Mouse (Mus musculus): Measurements from ENCODE around the gene Prss23. TPM values are rescaled to one million over a fixed set of nuclear protein-coding genes. Genes with fewer than 3 reads are reported as not detected.

Gene Prss23
- polyA plus RNA-seq, 1 experiment from 2014 or later, result 67.7 TPM

DNA sequence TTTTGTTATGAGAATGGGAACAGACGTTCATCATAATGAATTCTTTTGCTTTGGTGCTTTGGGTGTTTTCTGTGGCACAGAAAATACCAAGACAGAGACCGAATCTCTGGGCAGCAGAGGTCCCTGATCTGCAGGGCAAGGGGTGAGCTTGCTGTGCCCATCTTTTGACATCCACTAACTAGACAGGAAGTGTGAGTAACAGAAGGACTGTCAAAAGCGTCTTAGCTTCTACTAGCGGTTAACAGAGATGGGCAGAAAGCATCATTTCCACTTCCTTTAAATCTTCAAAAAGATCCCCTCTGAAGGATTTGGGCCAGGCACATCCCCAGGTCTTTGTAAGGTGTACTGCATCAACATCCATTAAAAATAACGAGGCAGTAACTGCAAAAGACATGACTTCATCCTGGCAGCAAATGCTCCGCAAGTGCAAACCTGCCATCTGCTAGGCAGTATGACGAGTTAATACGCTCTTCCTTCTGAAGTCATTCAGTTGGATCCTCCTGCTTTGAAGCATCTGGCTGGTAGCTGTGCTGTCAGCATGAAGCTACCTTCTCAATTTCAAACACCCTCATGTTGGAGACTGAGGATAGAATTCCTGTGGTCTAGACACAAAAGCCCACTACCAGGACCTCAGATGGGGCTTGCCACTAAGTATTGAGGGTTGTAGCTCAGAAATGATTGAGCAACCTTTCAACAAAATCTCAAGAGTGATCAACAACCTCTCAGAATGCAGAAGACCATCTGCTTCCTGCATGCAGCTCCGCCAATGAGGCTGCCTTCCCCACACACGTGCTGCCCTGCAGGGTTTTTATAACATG lies 63.0 kb downstream of the Prss23 start:
- H3K9me3 ChIP-seq (ENCODE audit: control insufficient read depth, low read length), result no peaks in the 10 kb centered on the region
- H3K36me3 ChIP-seq (ENCODE audit: control insufficient read depth, insufficient read depth, low read length), result no peaks in the 10 kb centered on the region
- H3K4me2 ChIP-seq (replicated peaks; ENCODE audit: low read depth), result no peak overlapping the region
- 60% methylated on average over 10 of the region's 10 CpGs for WGBS
- H3K9ac ChIP-seq (ENCODE audit: low read length), result no peak overlapping the region
- TF ChIP-seq EP300 (optimal IDR thresholded peaks at IDR 0.05), result no peak
- TF ChIP-seq CTCF (IDR thresholded peaks at IDR 0.05; ENCODE audit: low read depth), result no peak
- no peak for ATAC-seq (ENCODE audit: low FRiP score, low TSS enrichment)
- H3K4me3 ChIP-seq (ENCODE audit: low read depth, low read length), result no peak overlapping the region
- no peaks in the 10 kb centered on the region for H3K27me3 ChIP-seq (ENCODE audit: control insufficient read depth, insufficient read depth, low read length)
- H3K27ac ChIP-seq (replicated peaks), result no peak overlapping the region
- no peaks in the 10 kb centered on the region for H3K4me1 ChIP-seq (replicated peaks; ENCODE audit: control insufficient read depth, insufficient read depth)
- no peak for DNase-seq (ENCODE audit: low spot score)

DNA sequence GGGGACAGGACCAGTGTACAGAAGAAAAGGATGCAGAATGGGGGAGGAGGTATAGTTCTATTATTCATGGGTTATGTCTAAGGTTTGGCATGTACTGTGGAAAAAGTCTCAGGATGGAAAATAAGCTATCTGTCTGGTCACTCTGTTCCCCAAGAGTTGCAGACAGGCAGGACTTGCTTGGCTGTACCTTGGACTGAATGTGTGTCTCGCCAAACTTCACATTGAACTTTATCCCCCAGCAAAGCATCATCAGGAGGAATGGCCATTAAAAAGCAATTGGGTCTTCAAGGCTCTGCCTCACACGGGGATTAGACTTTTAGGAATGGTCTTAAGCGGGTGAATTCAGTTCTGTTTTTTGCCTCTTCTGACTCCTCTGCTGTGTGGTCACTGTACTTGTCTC lies 63.7 kb downstream of the Prss23 start:
- no peaks in the 10 kb centered on the region for H3K4me1 ChIP-seq (replicated peaks; ENCODE audit: control insufficient read depth, insufficient read depth)
- H3K27ac ChIP-seq (replicated peaks), result no peak overlapping the region
- WGBS, result 75% methylated on average over 3 of the region's 3 CpGs
- TF ChIP-seq EP300 (optimal IDR thresholded peaks at IDR 0.05), result no peak
- no peak for TF ChIP-seq CTCF (IDR thresholded peaks at IDR 0.05; ENCODE audit: low read depth)
- H3K9ac ChIP-seq (ENCODE audit: low read length), result no peak overlapping the region
- no peak for DNase-seq (ENCODE audit: low spot score)
- no peaks in the 10 kb centered on the region for H3K9me3 ChIP-seq (ENCODE audit: control insufficient read depth, low read length)
- no peaks in the 10 kb centered on the region for H3K27me3 ChIP-seq (ENCODE audit: control insufficient read depth, insufficient read depth, low read length)
- no peak overlapping the region for H3K4me2 ChIP-seq (replicated peaks; ENCODE audit: low read depth)
- H3K4me3 ChIP-seq (ENCODE audit: low read depth, low read length), result no peak overlapping the region
- no peak for ATAC-seq (ENCODE audit: low FRiP score, low TSS enrichment)
- no peaks in the 10 kb centered on the region for H3K36me3 ChIP-seq (ENCODE audit: control insufficient read depth, insufficient read depth, low read length)

DNA sequence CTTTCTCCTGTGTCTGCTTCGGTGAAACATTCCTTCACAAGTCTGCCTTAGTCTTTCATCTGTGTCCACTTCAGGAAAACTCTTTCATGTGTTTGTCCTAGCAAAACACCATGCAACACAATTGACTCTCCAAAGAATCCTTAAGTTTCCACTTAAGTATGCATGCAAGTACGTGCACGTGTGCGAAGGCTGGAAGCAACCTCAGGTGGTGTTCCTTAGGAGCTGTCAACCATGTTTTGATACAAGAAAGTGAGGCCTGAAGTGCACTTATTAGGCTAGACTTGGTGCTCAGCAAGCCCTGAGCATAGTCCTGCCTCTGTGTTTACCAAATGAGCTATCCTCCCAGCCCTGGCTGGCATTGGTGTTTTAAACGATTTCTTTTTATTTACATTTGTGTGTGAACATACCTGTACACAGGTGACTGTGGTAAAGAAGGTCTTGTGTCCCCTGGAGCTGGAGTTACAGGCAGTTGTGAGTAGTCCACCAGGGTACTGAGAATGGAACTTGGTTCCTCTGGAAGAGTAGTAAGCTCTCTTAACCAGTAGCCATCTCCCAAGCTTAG lies 64.3 kb downstream of the Prss23 start:
- WGBS, result 80% methylated on average over 5 of the region's 5 CpGs

DNA sequence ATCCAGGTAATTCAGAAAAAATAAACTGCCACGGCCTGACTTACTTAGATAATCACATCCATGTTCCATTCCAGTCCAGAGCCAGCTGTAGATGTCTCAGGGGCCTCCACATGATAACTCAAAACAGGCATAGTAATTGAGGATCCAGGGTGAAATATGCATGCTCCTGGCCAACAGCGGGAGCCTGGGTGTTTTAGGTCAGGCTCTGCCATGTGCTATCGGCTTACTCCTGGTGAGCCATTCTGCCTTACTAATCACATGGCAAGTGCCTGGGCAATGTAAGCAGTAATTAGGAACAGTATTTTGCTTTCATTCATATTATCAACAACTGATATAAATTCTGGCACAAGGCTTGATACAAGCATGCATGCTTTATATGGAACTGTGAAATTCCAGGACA lies 65.6 kb downstream of the Prss23 start:
- H3K27ac ChIP-seq (replicated peaks), result no peak overlapping the region
- no peaks in the 10 kb centered on the region for H3K27me3 ChIP-seq (ENCODE audit: control insufficient read depth, insufficient read depth, low read length)
- no peak overlapping the region for H3K9ac ChIP-seq (ENCODE audit: low read length)
- TF ChIP-seq CTCF (IDR thresholded peaks at IDR 0.05; ENCODE audit: low read depth), result no peak
- TF ChIP-seq EP300 (optimal IDR thresholded peaks at IDR 0.05), result no peak
- no peaks in the 10 kb centered on the region for H3K36me3 ChIP-seq (ENCODE audit: control insufficient read depth, insufficient read depth, low read length)
- DNase-seq (ENCODE audit: low spot score) (no peak), ATAC-seq (ENCODE audit: low FRiP score, low TSS enrichment) (no peak)
- WGBS, result 72% methylated on average over 3 of the region's 3 CpGs
- no peaks in the 10 kb centered on the region for H3K9me3 ChIP-seq (ENCODE audit: control insufficient read depth, low read length)
- H3K4me3 ChIP-seq (ENCODE audit: low read depth, low read length), result no peak overlapping the region
- H3K4me1 ChIP-seq (replicated peaks; ENCODE audit: control insufficient read depth, insufficient read depth), result no peaks in the 10 kb centered on the region
- H3K4me2 ChIP-seq (replicated peaks; ENCODE audit: low read depth), result no peak overlapping the region

More for the DNA sequence above, 64.3 kb downstream of the Prss23 start:
- Histone ChIP-seq H3K27ac (replicated peaks) (no peak overlapping the region), H3K9ac (ENCODE audit: low read length) (no peak overlapping the region), H3K36me3 (ENCODE audit: control insufficient read depth, insufficient read depth, low read length) (no peaks in the 10 kb centered on the region), H3K27me3 (ENCODE audit: control insufficient read depth, insufficient read depth, low read length) (no peaks in the 10 kb centered on the region), H3K4me1 (replicated peaks; ENCODE audit: control insufficient read depth, insufficient read depth) (no peaks in the 10 kb centered on the region), H3K4me3 (ENCODE audit: low read depth, low read length) (no peak overlapping the region), H3K9me3 (ENCODE audit: control insufficient read depth, low read length) (no peaks in the 10 kb centered on the region), H3K4me2 (replicated peaks; ENCODE audit: low read depth) (no peak overlapping the region)
- TF ChIP-seq CTCF (IDR thresholded peaks at IDR 0.05; ENCODE audit: low read depth), result no peak
- TF ChIP-seq EP300 (optimal IDR thresholded peaks at IDR 0.05), result no peak
- ATAC-seq (ENCODE audit: low FRiP score, low TSS enrichment), result no peak
- no peak for DNase-seq (ENCODE audit: low spot score)

GRCm38 (mm10) chr7:89460911-89461310 lies 66.1 kb downstream of the Prss23 start:
- no peaks in the 10 kb centered on the region for H3K9me3 ChIP-seq (ENCODE audit: control insufficient read depth, low read length)
- ATAC-seq (ENCODE audit: low FRiP score, low TSS enrichment) (no peak), DNase-seq (ENCODE audit: low spot score) (no peak)
- H3K27me3 ChIP-seq (ENCODE audit: control insufficient read depth, insufficient read depth, low read length), result no peaks in the 10 kb centered on the region
- H3K9ac ChIP-seq (ENCODE audit: low read length), result no peak overlapping the region
- TF ChIP-seq EP300 (optimal IDR thresholded peaks at IDR 0.05), result no peak
- no peak for TF ChIP-seq CTCF (IDR thresholded peaks at IDR 0.05; ENCODE audit: low read depth)
- no peaks in the 10 kb centered on the region for H3K36me3 ChIP-seq (ENCODE audit: control insufficient read depth, insufficient read depth, low read length)
- H3K4me2 ChIP-seq (replicated peaks; ENCODE audit: low read depth), result no peak overlapping the region
- H3K4me3 ChIP-seq (ENCODE audit: low read depth, low read length), result no peak overlapping the region
- no peak overlapping the region for H3K27ac ChIP-seq (replicated peaks)
- no peaks in the 10 kb centered on the region for H3K4me1 ChIP-seq (replicated peaks; ENCODE audit: control insufficient read depth, insufficient read depth)

- Histone ChIP-seq H3K4me2 (replicated peaks; ENCODE audit: low read depth) (no peak overlapping the region), H3K36me3 (ENCODE audit: control insufficient read depth, insufficient read depth, low read length) (no peaks in the 10 kb centered on the region), H3K4me3 (ENCODE audit: low read depth, low read length) (no peak overlapping the region), H3K9ac (ENCODE audit: low read length) (no peak overlapping the region), H3K27ac (replicated peaks) (no peak overlapping the region), H3K4me1 (replicated peaks; ENCODE audit: control insufficient read depth, insufficient read depth) (no peaks in the 10 kb centered on the region), H3K27me3 (ENCODE audit: control insufficient read depth, insufficient read depth, low read length) (no peaks in the 10 kb centered on the region), H3K9me3 (ENCODE audit: control insufficient read depth, low read length) (no peaks in the 10 kb centered on the region)
- 62% methylated on average over 2 of the region's 2 CpGs for WGBS
- no peak for ATAC-seq (ENCODE audit: low FRiP score, low TSS enrichment)
- no peak for DNase-seq (ENCODE audit: low spot score)
- TF ChIP-seq CTCF (IDR thresholded peaks at IDR 0.05; ENCODE audit: low read depth) (no peak), EP300 (optimal IDR thresholded peaks at IDR 0.05) (no peak)
Observed at GRCm38 (mm10) chr7:89459691-89460090, 67.3 kb downstream of the Prss23 start.

Other genes starting within 250 kb of the Prss23 start
- gene Tmem135, start 123.0 kb downstream of the Prss23 start, polyA plus RNA-seq (2015; fragmentation: Nextera tagmentation; extraction: Ambion mirVana), result 21.0 and 21.2 TPM in 2 replicates
- gene Fzd4, start 122.8 kb downstream of the Prss23 start, polyA plus RNA-seq (2015; fragmentation: Nextera tagmentation; extraction: Ambion mirVana), result 7.5 and 8.1 TPM in 2 replicates
- 4.8 and 5.9 TPM in 2 replicates for gene Me3, start 105.2 kb upstream of the Prss23 start, polyA plus RNA-seq (2015; fragmentation: Nextera tagmentation; extraction: Ambion mirVana)

Data from stomach, postnatal 0 days (tissue).